Mouse (Mus musculus) forebrain, embryonic 11.5 days (tissue): Measurements from ENCODE around the gene Pla2g2d. TPM values are rescaled to one million over a fixed set of nuclear protein-coding genes. Genes with fewer than 3 reads are reported as not detected.
A peak's percentile ranks its signal among the peaks of the same experiment; 100 is the strongest.

ENCODE experiments used
- ATAC-seq: fragments of 200-750 bp; cut with Nextera tagmentation; replicated peaks from 2 replicates; pipeline ENCODE4 v1.8.0; 2017; ENCODE audit warnings: moderate TSS enrichment; ENCODE audit not compliant: low FRiP score
- DNase-seq: peaks from one replicate; pipeline ENCODE4 v3.0.0-alpha.2; 2017; ENCODE audit warnings: low spot score
- H3K27ac ChIP-seq: fragments of 300-500 bp; sonication (generic); 2 replicates; pipeline ENCODE4 v1.5.1; 2014; ENCODE audit warnings: low read depth, low read length
- H3K27me3 ChIP-seq: fragments of 300-500 bp; sonication (generic); 2 replicates; pipeline ENCODE4 v1.6.1; 2014; ENCODE audit warnings: mild to moderate bottlenecking, low read length, mixed read lengths; ENCODE audit not compliant: control insufficient read depth, insufficient read depth
- H3K36me3 ChIP-seq: fragments of 300-500 bp; sonication (generic); 2 replicates; pipeline ENCODE4 v1.6.1; 2014; ENCODE audit warnings: mild to moderate bottlenecking, low read length, moderate library complexity, mixed read lengths; ENCODE audit not compliant: control insufficient read depth, insufficient read depth
- H3K4me1 ChIP-seq: fragments of 300-500 bp; sonication (generic); replicated peaks from 2 replicates; pipeline ENCODE4 v1.6.1; 2014; ENCODE audit warnings: low read length, mixed read lengths; ENCODE audit not compliant: control insufficient read depth, insufficient read depth
- H3K4me2 ChIP-seq: fragments of 300-500 bp; sonication (generic); 2 replicates; pipeline ENCODE4 v1.6.1; 2014; ENCODE audit warnings: low read depth, mild to moderate bottlenecking, low read length, moderate library complexity, mixed read lengths; ENCODE audit not compliant: severe bottlenecking
- H3K4me3 ChIP-seq: fragments of 300-500 bp; sonication (generic); 2 replicates; pipeline ENCODE4 v1.5.1; 2014; ENCODE audit warnings: low read depth, low read length
- H3K9ac ChIP-seq: fragments of 300-500 bp; sonication (generic); 2 replicates; pipeline ENCODE4 v1.6.1; 2014; ENCODE audit warnings: low read length
- H3K9me3 ChIP-seq: fragments of 300-500 bp; sonication (generic); 2 replicates; pipeline ENCODE4 v1.6.1; 2016; ENCODE audit warnings: low read length, mixed read lengths; ENCODE audit not compliant: control insufficient read depth
- WGBS: fragments of 180-500 bp; shearing (Covaris S2); extraction: QIAGEN DNeasy Blood & Tissue Kit; methylation state at CpG from one replicate; pipeline ENCODE4 v1.1.7; 2014; 5-methylcytosine and 5-hydroxymethylcytosine counted together
- polyA plus RNA-seq: library from polyadenylated mRNA; unstranded; fragments of >200 nt; fragmentation: Nextera tagmentation; extraction: Ambion mirVana; gene quantifications from 2 replicates; pipeline ENCODE4 v1.2.1, GENCODE M21; 2014

Gene Pla2g2d
- not detected in 2 replicates for polyA plus RNA-seq

GRCm38 (mm10) chr4:138775435-138775834 lies at the start of gene Pla2g2d:
Pla2g2d (plus strand) TSS chr4:138775735.
- H3K9me3 ChIP-seq: no peaks in the 10 kb centered on the region
- DNase-seq: no peak
- no peak within 1 kb of the TSS for H3K4me2 ChIP-seq
- 83% methylated on average over 6 of the region's 6 CpGs for WGBS
- H3K4me1 ChIP-seq: no peaks in the 10 kb centered on the region
- no peak within 1 kb of the TSS for H3K9ac ChIP-seq
- H3K27ac ChIP-seq: no peak within 1 kb of the TSS
- ATAC-seq: no peak
- no peaks in the 10 kb centered on the region for H3K36me3 ChIP-seq
- H3K4me3 ChIP-seq: no peak within 1 kb of the TSS
- no peaks in the 10 kb centered on the region for H3K27me3 ChIP-seq

GRCm38 (mm10) chr4:138725751-138726150 lies 49.8 kb upstream of the Pla2g2d start:
- Histone ChIP-seq H3K9me3 (no peaks in the 10 kb centered on the region), H3K4me2 (no peak overlapping the region), H3K4me1 (peaks cover 4% of the 10 kb centered on the region), H3K27me3 (no peaks in the 10 kb centered on the region), H3K27ac (no peak overlapping the region), H3K4me3 (no peak overlapping the region), H3K36me3 (no peaks in the 10 kb centered on the region), H3K9ac (no peak overlapping the region)
- WGBS: 86% methylated on average over 5 of the region's 5 CpGs
- no peak for ATAC-seq
- no peak for DNase-seq

DNA sequence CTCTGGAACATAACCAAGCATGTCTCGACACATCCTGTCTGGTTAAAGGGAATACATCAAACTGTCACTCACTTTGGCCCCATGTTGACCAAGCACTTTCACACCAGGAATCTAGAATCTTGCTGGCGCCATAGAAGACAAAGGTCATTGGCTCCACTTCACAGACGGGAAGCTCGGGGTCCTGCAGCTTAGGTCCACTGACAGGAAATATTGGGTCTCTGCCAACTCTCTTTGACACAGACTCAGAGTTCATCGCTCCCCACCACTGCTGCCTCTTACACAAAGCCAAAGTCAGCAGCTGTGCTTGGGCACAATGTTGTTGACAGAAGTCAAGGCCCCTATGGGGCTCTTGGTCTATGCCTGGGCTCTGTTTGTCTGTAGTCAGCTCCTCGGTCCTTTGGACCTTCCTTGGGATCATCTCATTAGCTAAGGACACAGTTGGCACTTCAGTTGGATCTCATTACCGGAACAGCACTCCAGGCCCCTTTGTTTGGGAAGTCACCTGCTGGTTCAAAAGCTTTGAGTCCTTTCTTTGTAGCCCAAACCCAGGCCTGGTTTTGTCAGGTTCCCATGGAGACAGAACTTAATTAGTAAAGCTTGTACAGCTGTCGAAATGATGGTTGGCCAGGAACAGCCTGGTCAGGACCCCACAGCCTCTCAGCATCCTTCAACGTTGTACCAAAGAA lies 46.4 kb upstream of the Pla2g2d start:
- Histone ChIP-seq H3K4me2 (no peak overlapping the region), H3K9me3 (no peaks in the 10 kb centered on the region), H3K9ac (no peak overlapping the region), H3K4me3 (no peak overlapping the region), H3K27ac (no peak overlapping the region), H3K4me1 (peaks cover 4% of the 10 kb centered on the region), H3K27me3 (no peaks in the 10 kb centered on the region), H3K36me3 (no peaks in the 10 kb centered on the region)
- DNase-seq: peak; percentile 57
- ATAC-seq: no peak; the same call in 1 of the 2 replicates
- WGBS: 30% methylated on average over 9 of the region's 9 CpGs

DNA sequence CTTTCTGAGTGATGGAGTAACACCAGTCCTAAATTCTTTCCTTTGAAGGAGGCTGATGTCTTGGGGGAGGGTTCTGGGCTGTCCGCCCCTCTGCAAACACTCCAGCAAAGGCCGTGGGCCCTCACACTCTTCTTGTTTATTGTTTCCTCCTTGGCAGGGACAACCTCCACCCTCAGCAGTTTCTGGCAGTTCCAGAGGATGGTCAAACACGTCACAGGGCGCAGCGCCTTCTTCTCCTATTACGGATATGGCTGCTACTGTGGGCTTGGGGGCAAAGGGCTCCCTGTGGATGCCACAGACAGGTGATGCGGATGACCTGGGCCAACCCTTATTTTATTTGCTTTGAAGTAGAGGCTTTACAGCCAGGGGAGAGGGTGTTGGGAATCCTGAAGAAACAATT lies 41.4 kb upstream of the Pla2g2d start:
- no peak overlapping the region for H3K27ac ChIP-seq
- ATAC-seq (no peak), DNase-seq (no peak)
- H3K4me2 ChIP-seq: no peak overlapping the region
- no peaks in the 10 kb centered on the region for H3K9me3 ChIP-seq
- whole genome bisulfite sequencing: 83% methylated on average over 7 of the region's 7 CpGs
- H3K4me1 ChIP-seq: peaks cover 2% of the 10 kb centered on the region; the same call in 1 of the 2 replicates
- H3K36me3 ChIP-seq: no peaks in the 10 kb centered on the region
- no peak overlapping the region for H3K9ac ChIP-seq
- no peaks in the 10 kb centered on the region for H3K27me3 ChIP-seq
- no peak overlapping the region for H3K4me3 ChIP-seq

- Histone ChIP-seq H3K27ac (no peak overlapping the region), H3K36me3 (no peaks in the 10 kb centered on the region), H3K27me3 (no peaks in the 10 kb centered on the region), H3K9ac (no peak overlapping the region), H3K4me3 (no peak overlapping the region), H3K4me1 (peaks cover 4% of the 10 kb centered on the region; the same call in 1 of the 2 replicates), H3K4me2 (no peak overlapping the region), H3K9me3 (no peaks in the 10 kb centered on the region)
- no peak for ATAC-seq
- DNase-seq: no peak
- WGBS: 96% methylated on average over 4 of the region's 4 CpGs
Measured at GRCm38 (mm10) chr4:138734863-138735262, 40.7 kb upstream of the Pla2g2d start.

- Histone ChIP-seq H3K4me2 (no peak within 1 kb of the TSS), H3K9me3 (no peaks in the 10 kb centered on the region), H3K4me3 (no peak within 1 kb of the TSS), H3K36me3 (no peaks in the 10 kb centered on the region), H3K9ac (no peak within 1 kb of the TSS), H3K27ac (no peak within 1 kb of the TSS), H3K27me3 (no peaks in the 10 kb centered on the region), H3K4me1 (peaks cover 4% of the 10 kb centered on the region; the same call in 1 of the 2 replicates)
- DNase-seq (no peak), ATAC-seq (no peak)
- 78% methylated on average over 7 of the region's 7 CpGs for WGBS
Measured at GRCm38 (mm10) chr4:138737031-138737430, 38.5 kb upstream of the Pla2g2d start, which contains the start of gene Ubxn10. Ubxn10 (minus strand) TSS chr4:138737167.

GRCm38 (mm10) chr4:138739136-138739851 lies 36.2 kb upstream of the Pla2g2d start:
- Histone ChIP-seq H3K27ac (no peak overlapping the region), H3K9ac (no peak overlapping the region), H3K36me3 (no peaks in the 10 kb centered on the region), H3K27me3 (no peaks in the 10 kb centered on the region), H3K4me3 (no peak overlapping the region), H3K4me1 (peaks cover 4% of the 10 kb centered on the region; the same call in 1 of the 2 replicates), H3K4me2 (no peak overlapping the region), H3K9me3 (no peaks in the 10 kb centered on the region)
- WGBS: 23% methylated on average over 7 of the region's 7 CpGs
- no peak for ATAC-seq
- no peak for DNase-seq

GRCm38 (mm10) chr4:138745884-138746283 lies 29.7 kb upstream of the Pla2g2d start:
- DNase-seq (no peak), ATAC-seq (no peak)
- H3K4me2 ChIP-seq: no peak overlapping the region
- H3K9ac ChIP-seq: no peak overlapping the region
- no peak overlapping the region for H3K27ac ChIP-seq
- WGBS: 62% methylated on average over 4 of the region's 4 CpGs
- H3K4me1 ChIP-seq: no peaks in the 10 kb centered on the region
- no peaks in the 10 kb centered on the region for H3K9me3 ChIP-seq
- no peak overlapping the region for H3K4me3 ChIP-seq
- H3K27me3 ChIP-seq: no peaks in the 10 kb centered on the region
- no peaks in the 10 kb centered on the region for H3K36me3 ChIP-seq
